Mouse (Mus musculus) intestine, postnatal 0 days (tissue): ENCODE results near the gene 6030468B19Rik. TPM values are rescaled to one million over a fixed set of nuclear protein-coding genes. Genes with fewer than 3 reads are reported as not detected.
"Not testable (repeated sequence)": the region's sequence is repeated elsewhere in the genome, so short reads cannot be mapped to it uniquely, and the experiment has no call there.

Experiments used
- ATAC-seq: fragments of 200-750 bp; cut with Nextera tagmentation; 2 replicates; pipeline ENCODE4 v1.8.0; 2017; ENCODE audit warnings: mild to moderate bottlenecking, moderate TSS enrichment, moderate library complexity
- H3K27ac ChIP-seq: fragments of 300-500 bp; sonication (generic); 2 replicates; pipeline ENCODE4 v1.5.1; 2014; ENCODE audit warnings: mild to moderate bottlenecking, low read depth, low read length, moderate library complexity
- H3K27me3 ChIP-seq: fragments of 300-500 bp; sonication (generic); replicated peaks from 2 replicates; pipeline ENCODE4 v1.6.1; 2014; ENCODE audit warnings: low read length, mixed read lengths; ENCODE audit not compliant: control insufficient read depth, insufficient read depth
- H3K36me3 ChIP-seq: fragments of 300-500 bp; sonication (generic); 2 replicates; pipeline ENCODE4 v1.6.1; 2014; ENCODE audit warnings: mild to moderate bottlenecking, moderate library complexity; ENCODE audit not compliant: control insufficient read depth, insufficient read depth
- H3K4me1 ChIP-seq: fragments of 300-500 bp; sonication (generic); replicated peaks from 2 replicates; pipeline ENCODE4 v1.6.1; 2014; ENCODE audit warnings: antibody characterized with exemption, low read length, mixed read lengths; ENCODE audit not compliant: control insufficient read depth, insufficient read depth
- H3K4me2 ChIP-seq: fragments of 300-500 bp; sonication (generic); replicated peaks from 2 replicates; pipeline ENCODE4 v1.6.1; 2014; ENCODE audit warnings: low read depth, mild to moderate bottlenecking, moderate library complexity
- H3K4me3 ChIP-seq: fragments of 300-500 bp; sonication (generic); 2 replicates; pipeline ENCODE4 v1.5.1; 2014; ENCODE audit warnings: low read depth, low read length
- H3K9ac ChIP-seq: fragments of 300-500 bp; sonication (generic); 2 replicates; pipeline ENCODE4 v1.6.1; 2014; ENCODE audit warnings: mild to moderate bottlenecking, low read depth, low read length
- H3K9me3 ChIP-seq: fragments of 300-500 bp; sonication (generic); 2 replicates; pipeline ENCODE4 v1.6.1; 2016; ENCODE audit warnings: mixed run types; ENCODE audit not compliant: control insufficient read depth
- CTCF ChIP-seq: sonication (generic); IDR thresholded peaks from 2 replicates; pipeline ENCODE4 v1.5.1; 2016; ENCODE audit warnings: low read depth, mild to moderate bottlenecking, control low read depth, antibody characterized with exemption, moderate library complexity
- whole genome bisulfite sequencing: fragments of 180-500 bp; shearing (Covaris S2); extraction: QIAGEN DNeasy Blood & Tissue Kit; methylation state at CpG from one replicate; pipeline ENCODE4 v1.1.7; 2014; 5-methylcytosine and 5-hydroxymethylcytosine counted together
- polyA plus RNA-seq: library from polyadenylated mRNA; unstranded; fragments of >200 nt; fragmentation: Nextera tagmentation; extraction: Ambion mirVana; gene quantifications from 2 replicates; pipeline ENCODE4 v1.2.1, GENCODE M21; 2015

The 6030468B19Rik gene
- polyA plus RNA-seq, 1 experiment from 2014 or later: not detected

DNA sequence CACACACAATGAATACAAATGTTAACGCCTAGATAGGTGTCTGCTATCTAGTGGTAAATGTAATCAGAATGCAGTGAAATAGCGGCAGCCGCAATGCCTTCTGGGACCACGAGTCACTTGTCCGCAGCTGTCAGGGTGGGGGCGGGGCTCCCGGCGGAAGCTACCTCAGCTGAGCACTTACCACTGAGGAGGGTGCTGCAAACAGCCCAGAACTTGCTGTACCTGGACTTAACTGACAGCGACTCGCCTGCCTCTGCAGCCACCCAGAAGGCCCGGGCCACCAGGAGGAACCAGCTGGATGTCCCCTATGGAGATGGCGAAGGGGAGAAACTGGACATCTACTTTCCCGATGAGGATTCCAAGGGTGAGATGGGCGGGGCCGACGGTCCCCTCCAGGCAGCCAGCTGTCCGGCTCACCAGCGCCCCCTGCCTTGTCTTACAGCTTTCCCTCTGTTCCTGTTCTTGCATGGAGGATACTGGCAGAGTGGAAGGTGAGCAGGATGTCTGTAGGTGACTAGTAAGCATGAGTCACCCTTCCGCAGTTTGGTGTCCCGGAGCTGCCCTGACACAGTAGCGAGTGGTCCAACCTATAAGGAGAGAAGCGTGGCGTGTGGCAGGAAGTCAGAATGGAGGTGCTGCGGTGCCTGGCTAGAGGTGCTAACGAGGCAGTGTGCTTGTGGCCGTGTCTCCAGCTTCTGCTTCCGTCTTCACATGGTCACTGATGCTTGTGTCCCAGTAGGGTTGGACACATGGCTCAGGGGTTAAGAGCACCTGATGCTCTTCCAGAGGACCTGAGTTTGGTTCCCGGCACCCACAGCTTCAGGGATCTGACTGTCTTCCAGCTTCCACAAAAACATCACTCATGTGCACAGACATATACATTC is 34.9 kb downstream of the 6030468B19Rik start:
- no peaks in the 10 kb centered on the region for H3K36me3 ChIP-seq
- H3K4me3 ChIP-seq: peak overlapping the region; percentile 17
- ATAC-seq: peak; percentile 56
- H3K4me2 ChIP-seq: peak overlapping the region; percentile 56
- TF ChIP-seq CTCF: peak; percentile 95
- no peak overlapping the region for H3K9ac ChIP-seq
- WGBS: 23% methylated on average over 28 of the region's 28 CpGs
- H3K4me1 ChIP-seq: peaks cover 27% of the 10 kb centered on the region
- H3K9me3 ChIP-seq: no peaks in the 10 kb centered on the region
- peak overlapping the region; percentile 67 for H3K27ac ChIP-seq
- no peaks in the 10 kb centered on the region for H3K27me3 ChIP-seq

DNA sequence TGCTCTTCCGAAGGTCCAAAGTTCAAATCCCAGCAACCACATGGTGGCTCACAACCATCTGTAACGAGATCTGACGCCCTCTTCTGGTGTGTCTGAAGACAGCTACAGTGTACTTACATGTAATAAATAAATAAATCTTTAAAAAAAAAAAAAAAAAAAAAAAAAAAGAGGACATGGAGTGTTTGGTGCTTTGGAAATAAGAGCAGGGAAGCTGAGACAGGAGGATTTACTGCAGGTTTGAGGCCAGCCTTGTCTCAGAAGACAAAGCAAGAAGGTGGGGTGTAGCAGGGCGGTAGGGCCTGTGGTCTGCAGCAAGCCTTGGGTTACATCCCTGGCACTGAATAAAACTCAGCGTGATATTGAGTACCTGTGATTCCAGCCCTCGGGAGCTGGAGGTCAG is 36.0 kb downstream of the 6030468B19Rik start:
- not testable (repeated sequence) for H3K9ac ChIP-seq, ATAC-seq, H3K4me3 ChIP-seq, H3K9me3 ChIP-seq, H3K36me3 ChIP-seq, H3K27me3 ChIP-seq
- peak overlapping the region; percentile 70; the same call in 1 of the 2 replicates for H3K27ac ChIP-seq
- WGBS: 71% methylated on average over 4 of the region's 6 CpGs
- peaks cover 18% of the 10 kb centered on the region; the same call in 1 of the 2 replicates for H3K4me1 ChIP-seq
- H3K4me2 ChIP-seq: peak overlapping the region; percentile 45; the same call in 1 of the 2 replicates

DNA sequence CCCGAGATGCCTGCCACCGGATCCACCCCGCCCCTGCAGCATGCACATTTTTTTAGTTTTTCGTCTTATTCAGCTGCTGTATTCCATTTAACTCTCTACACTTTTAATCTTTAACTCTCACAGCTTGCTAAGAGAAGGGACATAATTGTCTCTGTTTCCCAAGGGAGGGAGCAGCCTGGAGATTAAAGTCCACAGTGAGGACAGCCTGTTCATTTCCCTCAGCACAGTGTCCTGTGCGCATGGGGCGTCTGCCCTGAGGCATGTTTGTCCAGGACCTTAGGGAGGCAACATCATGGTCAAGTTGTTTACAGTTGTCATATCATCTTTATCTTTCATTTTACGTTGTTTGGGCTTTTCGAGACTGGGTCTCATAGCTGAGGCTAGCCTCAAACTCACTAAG is 36.6 kb downstream of the 6030468B19Rik start:
- Histone ChIP-seq H3K9ac (no peak overlapping the region), H3K4me3 (no peak overlapping the region), H3K9me3 (no peaks in the 10 kb centered on the region), H3K4me2 (peak overlapping the region; percentile 45), H3K4me1 (peaks cover 20% of the 10 kb centered on the region; the same call in 1 of the 2 replicates), H3K27me3 (no peaks in the 10 kb centered on the region), H3K27ac (peak overlapping the region; percentile 70), H3K36me3 (no peaks in the 10 kb centered on the region)
- 47% methylated on average over 8 of the region's 8 CpGs for WGBS
- TF ChIP-seq CTCF: no peak
- ATAC-seq: peak; percentile 30; the same call in 1 of the 2 replicates

- Histone ChIP-seq H3K36me3 (no peaks in the 10 kb centered on the region), H3K4me3 (no peak overlapping the region), H3K27ac (no peak overlapping the region), H3K9ac (no peak overlapping the region), H3K4me2 (peak overlapping the region; percentile 38; the same call in 1 of the 2 replicates), H3K27me3 (no peaks in the 10 kb centered on the region), H3K4me1 (peaks cover 16% of the 10 kb centered on the region; the same call in 1 of the 2 replicates), H3K9me3 (no peaks in the 10 kb centered on the region)
- ATAC-seq: no peak
- no peak for TF ChIP-seq CTCF
- 28% methylated on average over 13 of the region's 13 CpGs for WGBS
Observed at GRCm38 (mm10) chr11:117836306-117836705, 38.8 kb downstream of the 6030468B19Rik start.

DNA sequence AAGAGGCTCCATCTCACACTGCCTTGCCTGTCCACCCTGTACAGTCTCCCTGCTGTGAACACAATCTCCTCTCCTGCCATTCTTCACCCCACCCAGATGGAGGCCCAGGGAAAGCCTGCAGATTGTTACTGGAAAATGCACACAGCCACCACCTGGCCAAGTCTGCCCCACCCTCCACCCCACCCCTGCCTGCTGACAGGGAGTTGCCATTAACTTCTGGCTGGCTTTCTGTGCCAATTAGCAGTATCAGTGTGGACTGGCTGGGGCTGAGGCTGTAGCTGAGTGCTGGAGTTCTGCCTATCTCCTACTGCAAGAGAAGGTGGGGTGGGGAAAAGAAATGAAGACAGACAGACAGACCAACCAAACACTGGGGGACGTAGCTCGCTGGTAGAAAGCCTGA is 41.1 kb downstream of the 6030468B19Rik start:
- Histone ChIP-seq H3K27ac (peak overlapping the region; percentile 75), H3K9ac (no peak overlapping the region), H3K36me3 (no peaks in the 10 kb centered on the region), H3K9me3 (no peaks in the 10 kb centered on the region), H3K4me3 (no peak overlapping the region), H3K4me2 (no peak overlapping the region; the same call in 1 of the 2 replicates), H3K4me1 (peaks cover 16% of the 10 kb centered on the region; the same call in 1 of the 2 replicates), H3K27me3 (no peaks in the 10 kb centered on the region)
- peak; percentile 71 for ATAC-seq
- WGBS: 21% methylated on average over 2 of the region's 2 CpGs
- peak; percentile 31 for TF ChIP-seq CTCF

DNA sequence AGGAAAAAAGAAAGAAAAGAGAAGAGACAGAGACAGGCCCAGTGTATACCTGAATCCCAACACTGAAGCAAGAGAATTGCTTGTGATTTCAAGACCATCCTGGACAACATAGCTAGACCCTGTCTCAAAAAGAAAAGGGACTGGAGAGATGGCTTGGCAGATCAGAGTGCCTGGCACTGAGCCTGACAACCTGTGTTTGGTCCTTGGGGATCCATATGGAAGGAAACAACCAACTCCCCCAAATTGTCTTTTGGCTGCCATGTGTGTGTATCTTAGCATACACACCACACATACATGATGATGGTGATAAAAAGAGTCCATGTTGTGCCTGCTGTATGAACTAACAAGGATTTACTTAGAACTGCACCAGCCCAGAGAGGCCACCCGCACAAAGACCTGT is 41.6 kb downstream of the 6030468B19Rik start:
- H3K4me2 ChIP-seq: no peak overlapping the region
- no peaks in the 10 kb centered on the region for H3K9me3 ChIP-seq
- H3K36me3 ChIP-seq: no peaks in the 10 kb centered on the region
- ATAC-seq: no peak
- no peaks in the 10 kb centered on the region for H3K27me3 ChIP-seq
- H3K4me3 ChIP-seq: no peak overlapping the region
- 0 out of 2 replicates have a peak, but pooled peaks cover 13% of the 10 kb centered on the region for H3K4me1 ChIP-seq
- H3K27ac ChIP-seq: peak overlapping the region; percentile 75
- H3K9ac ChIP-seq: no peak overlapping the region
- TF ChIP-seq CTCF: no peak
- WGBS: 57% methylated on average over 1 of the region's 1 CpGs
